Mouse (Mus musculus) E14TG2a.4 (cell line): ENCODE results near the gene Ralgapa2.

Source experiments
- H3K27me3 ChIP-seq: 2 replicates; pipeline ENCODE4 v1.6.1; 2014; ENCODE audit warnings: low read length, control low read depth; ENCODE audit not compliant: insufficient read depth
- H3K36me3 ChIP-seq: 2 replicates; pipeline ENCODE4 v1.6.1; 2014; ENCODE audit warnings: low read length, control low read depth; ENCODE audit not compliant: insufficient read depth
- H3K4me1 ChIP-seq: replicated peaks from 2 replicates; pipeline ENCODE4 v1.6.1; 2014; ENCODE audit warnings: low read depth, low read length, control low read depth
- H3K4me3 ChIP-seq: replicated peaks from 2 replicates; pipeline ENCODE4 v1.5.1; 2014; ENCODE audit warnings: mild to moderate bottlenecking, low read length
- H3K9me3 ChIP-seq: 2 replicates; pipeline ENCODE4 v1.6.1; 2014; ENCODE audit warnings: low read length, control low read depth
- CTCF ChIP-seq: conservative IDR thresholded peaks from 2 replicates; pipeline ENCODE4 v1.5.1; 2014; ENCODE audit warnings: low read length
- NANOG ChIP-seq: IDR thresholded peaks from 2 replicates; pipeline ENCODE4 v1.6.1; 2014; ENCODE audit warnings: borderline replicate concordance, low read length, mixed read lengths
- POU5F1 ChIP-seq: IDR thresholded peaks from 2 replicates; pipeline ENCODE4 v1.6.1; 2014; ENCODE audit warnings: low read length, borderline replicate concordance

The Ralgapa2 gene

GRCm38 (mm10) chr2:146225818-146226217 lies 286.3 kb downstream of the Ralgapa2 start:
- H3K4me3 ChIP-seq = no peak overlapping the region
- H3K36me3 ChIP-seq = no peaks in the 10 kb centered on the region
- no peaks in the 10 kb centered on the region for H3K9me3 ChIP-seq
- TF ChIP-seq POU5F1 (no peak), CTCF (no peak), NANOG (no peak)
- H3K4me1 ChIP-seq = peaks cover 31% of the 10 kb centered on the region
- peaks cover 74% of the 10 kb centered on the region for H3K27me3 ChIP-seq

GRCm38 (mm10) chr2:146224141-146224540 lies 288.0 kb downstream of the Ralgapa2 start:
- H3K4me1 ChIP-seq = peaks cover 41% of the 10 kb centered on the region
- H3K4me3 ChIP-seq = peak overlapping the region; percentile 82; the same call in 1 of the 2 replicates
- TF ChIP-seq POU5F1 (no peak), NANOG (no peak)
- H3K27me3 ChIP-seq = peaks cover 88% of the 10 kb centered on the region
- H3K36me3 ChIP-seq = no peaks in the 10 kb centered on the region
- no peaks in the 10 kb centered on the region for H3K9me3 ChIP-seq

- H3K9me3 ChIP-seq = no peaks in the 10 kb centered on the region
- H3K4me3 ChIP-seq = peak overlapping the region; percentile 82
- H3K27me3 ChIP-seq = peaks cover 87% of the 10 kb centered on the region
- TF ChIP-seq NANOG = no peak
- no peak for TF ChIP-seq POU5F1
- TF ChIP-seq CTCF = no peak
- peaks cover 48% of the 10 kb centered on the region for H3K4me1 ChIP-seq
- no peaks in the 10 kb centered on the region for H3K36me3 ChIP-seq
Observed at GRCm38 (mm10) chr2:146223176-146223905, 288.8 kb downstream of the Ralgapa2 start.

- Histone ChIP-seq H3K27me3 (peaks cover 88% of the 10 kb centered on the region), H3K9me3 (no peaks in the 10 kb centered on the region), H3K4me3 (peak overlapping the region; percentile 82), H3K36me3 (no peaks in the 10 kb centered on the region), H3K4me1 (peaks cover 55% of the 10 kb centered on the region)
- no peak for TF ChIP-seq NANOG
- no peak for TF ChIP-seq POU5F1
- no peak for TF ChIP-seq CTCF
Observed at GRCm38 (mm10) chr2:146222279-146223175, 289.6 kb downstream of the Ralgapa2 start.

GRCm38 (mm10) chr2:146221929-146222278 lies 290.2 kb downstream of the Ralgapa2 start:
- no peaks in the 10 kb centered on the region for H3K36me3 ChIP-seq
- H3K4me3 ChIP-seq = peak overlapping the region; percentile 82
- H3K4me1 ChIP-seq = peaks cover 58% of the 10 kb centered on the region
- peaks cover 87% of the 10 kb centered on the region for H3K27me3 ChIP-seq
- TF ChIP-seq CTCF = no peak
- no peak for TF ChIP-seq NANOG
- no peak for TF ChIP-seq POU5F1
- no peaks in the 10 kb centered on the region for H3K9me3 ChIP-seq

- Histone ChIP-seq H3K27me3 (peaks cover 86% of the 10 kb centered on the region), H3K9me3 (no peaks in the 10 kb centered on the region), H3K4me3 (peak within 1 kb of the TSS; percentile 82), H3K4me1 (peaks cover 56% of the 10 kb centered on the region), H3K36me3 (no peaks in the 10 kb centered on the region)
- TF ChIP-seq POU5F1 (no peak), CTCF (no peak), NANOG (no peak)
Observed at GRCm38 (mm10) chr2:146221076-146221928, 290.8 kb downstream of the Ralgapa2 start, which contains the start of gene Insm1. TSS of gene Insm1 (plus strand) at chr2:146221921.

GRCm38 (mm10) chr2:146220591-146221075 lies 291.5 kb downstream of the Ralgapa2 start:
- H3K27me3 ChIP-seq = peaks cover 85% of the 10 kb centered on the region
- TF ChIP-seq CTCF = no peak
- TF ChIP-seq POU5F1 = no peak
- TF ChIP-seq NANOG = no peak
- peak overlapping the region; percentile 82 for H3K4me3 ChIP-seq
- H3K36me3 ChIP-seq = no peaks in the 10 kb centered on the region
- H3K4me1 ChIP-seq = peaks cover 54% of the 10 kb centered on the region
- H3K9me3 ChIP-seq = no peaks in the 10 kb centered on the region
